Mouse (Mus musculus) lung, adult 2 months (tissue): ENCODE data around the gene Itga1.

ENCODE experiments used
- CTCF ChIP-seq: fragments of 200-500 bp; IDR thresholded peaks from 2 replicates; pipeline ENCODE4 v1.5.1; 2011; ENCODE audit warnings: mild to moderate bottlenecking, low read length, control low read depth; ENCODE audit not compliant: insufficient read depth
- POLR2A ChIP-seq: fragments of 200-500 bp; IDR thresholded peaks from 2 replicates; pipeline ENCODE4 v1.6.1; 2011; ENCODE audit warnings: low read depth, mild to moderate bottlenecking, control low read depth, low read length, borderline replicate concordance; ENCODE audit errors: extremely low read depth

- TF ChIP-seq POLR2A (peak; percentile 30; the same call in 1 of the 2 replicates), CTCF (no peak)
These were observed 12.3 kb downstream of the Itga1 start for GRCm38 (mm10) chr13:115089395-115090025.
